Mouse (Mus musculus) testis, adult 2 months (tissue): ENCODE data around the gene Slc12a4.

Source experiments
- CTCF ChIP-seq: fragments of 200-500 bp; IDR thresholded peaks from 2 replicates; pipeline ENCODE4 v1.5.1; 2012; ENCODE audit warnings: low read depth, mild to moderate bottlenecking, inconsistent platforms, low read length, moderate library complexity; ENCODE audit not compliant: control insufficient read depth, insufficient read depth, insufficient replicate concordance
- POLR2A ChIP-seq: fragments of 200-500 bp; IDR thresholded peaks from 2 replicates; pipeline ENCODE4 v1.6.1; 2012; ENCODE audit warnings: low read depth, mild to moderate bottlenecking, inconsistent platforms, low read length, moderate library complexity; ENCODE audit not compliant: control insufficient read depth

- TF ChIP-seq CTCF (no peak), POLR2A (no peak)
Observed at GRCm38 (mm10) chr8:105937496-105938305, 28.2 kb downstream of the Slc12a4 start.
